Mouse (Mus musculus) limb, embryonic 14.5 days (tissue): ENCODE results near the gene Steap3. TPM values are rescaled to one million over a fixed set of nuclear protein-coding genes. Genes with fewer than 3 reads are reported as not detected.

Experiments
- ATAC-seq: fragments of 200-750 bp; cut with Nextera tagmentation; 2 replicates; pipeline ENCODE4 v1.8.0; 2017; ENCODE audit warnings: low read depth, moderate number of reproducible peaks, moderate TSS enrichment; ENCODE audit not compliant: low FRiP score
- DNase-seq: peaks from one replicate; pipeline ENCODE4 v3.0.0-alpha.2; 2015; ENCODE audit warnings: low spot score
- H3K27ac ChIP-seq: fragments of 300-500 bp; sonication (generic); replicated peaks from 2 replicates; pipeline ENCODE4 v1.5.1; 2014; ENCODE audit warnings: low read depth, mild to moderate bottlenecking, low read length, moderate library complexity, mixed read lengths
- H3K27me3 ChIP-seq: fragments of 300-500 bp; sonication (generic); 2 replicates; pipeline ENCODE4 v1.6.1; 2014; ENCODE audit warnings: low read length, mixed read lengths; ENCODE audit not compliant: control insufficient read depth, insufficient read depth
- H3K36me3 ChIP-seq: fragments of 300-500 bp; sonication (generic); 2 replicates; pipeline ENCODE4 v1.6.1; 2014; ENCODE audit warnings: mild to moderate bottlenecking, low read length, moderate library complexity, mixed read lengths; ENCODE audit not compliant: control insufficient read depth, insufficient read depth
- H3K4me1 ChIP-seq: fragments of 300-500 bp; sonication (generic); 2 replicates; pipeline ENCODE4 v1.6.1; 2014; ENCODE audit warnings: antibody characterized with exemption, low read length, mixed read lengths; ENCODE audit not compliant: control insufficient read depth, insufficient read depth
- H3K4me2 ChIP-seq: fragments of 300-500 bp; sonication (generic); replicated peaks from 2 replicates; pipeline ENCODE4 v1.6.1; 2014; ENCODE audit warnings: low read depth, mild to moderate bottlenecking, low read length, moderate library complexity; ENCODE audit not compliant: severe bottlenecking
- H3K4me3 ChIP-seq: fragments of 300-500 bp; sonication (generic); replicated peaks from 2 replicates; pipeline ENCODE4 v1.5.1; 2014; ENCODE audit warnings: low read length
- H3K9ac ChIP-seq: fragments of 300-500 bp; sonication (generic); 2 replicates; pipeline ENCODE4 v1.6.1; 2014; ENCODE audit warnings: mild to moderate bottlenecking, low read depth, low read length, moderate library complexity; ENCODE audit not compliant: severe bottlenecking
- H3K9me3 ChIP-seq: fragments of 300-500 bp; sonication (generic); 2 replicates; pipeline ENCODE4 v1.6.1; 2016; ENCODE audit warnings: low read length; ENCODE audit not compliant: control insufficient read depth
- POLR2A ChIP-seq: fragments of 200-500 bp; IDR thresholded peaks from 2 replicates; pipeline ENCODE4 v1.8.0; 2012; ENCODE audit warnings: inconsistent platforms, mild to moderate bottlenecking, moderate library complexity, borderline replicate concordance; ENCODE audit not compliant: insufficient read depth, insufficient read length; ENCODE audit errors: extremely low read depth
- WGBS: fragments of 180-500 bp; shearing (Covaris S2); extraction: QIAGEN DNeasy Blood & Tissue Kit; methylation state at CpG from one replicate; pipeline ENCODE4 v1.1.7; 2014; 5-methylcytosine and 5-hydroxymethylcytosine counted together
- polyA plus RNA-seq, 2 experiments: library from polyadenylated mRNA; depleted of rRNA in 1 of 2; stranded (reverse) in 1 of 2; unstranded in 1 of 2; fragments of >200 nt; fragmentation: Nextera tagmentation in 1 of 2; extraction: Ambion mirVana in 1 of 2; gene quantifications; 2 replicates each; pipeline versions ENCODE4 v1.2.1 to v1.2.3; 2012 to 2014

Gene Steap3
- polyA plus RNA-seq, 2 experiments = 8.1 to 9.1 TPM

- H3K27ac ChIP-seq = no peak overlapping the region
- no peak overlapping the region for H3K9ac ChIP-seq
- peak; percentile 68 for ATAC-seq
These were observed 26.8 kb downstream of the Steap3 start for GRCm38 (mm10) chr1:120245661-120246131.

GRCm38 (mm10) chr1:120244646-120245045 is 27.9 kb downstream of the Steap3 start:
- no peak overlapping the region for H3K4me3 ChIP-seq
- H3K9ac ChIP-seq = no peak overlapping the region
- H3K4me1 ChIP-seq = no peaks in the 10 kb centered on the region
- ATAC-seq (no peak), DNase-seq (peak; percentile 22)
- no peak overlapping the region for H3K4me2 ChIP-seq
- H3K9me3 ChIP-seq = no peaks in the 10 kb centered on the region
- H3K27me3 ChIP-seq = no peaks in the 10 kb centered on the region
- 89% methylated on average over 11 of the region's 11 CpGs for WGBS
- no peak for TF ChIP-seq POLR2A
- no peak overlapping the region for H3K27ac ChIP-seq
- H3K36me3 ChIP-seq = no peaks in the 10 kb centered on the region

More at GRCm38 (mm10) chr1:120245661-120246131, 26.8 kb downstream of the Steap3 start:
- H3K27me3 ChIP-seq = no peaks in the 10 kb centered on the region
- DNase-seq = peak; percentile 15
- H3K4me2 ChIP-seq = no peak overlapping the region
- TF ChIP-seq POLR2A = no peak
- H3K9me3 ChIP-seq = no peaks in the 10 kb centered on the region
- WGBS = 45% methylated on average over 4 of the region's 4 CpGs
- H3K4me1 ChIP-seq = no peaks in the 10 kb centered on the region
- H3K4me3 ChIP-seq = no peak overlapping the region
- H3K36me3 ChIP-seq = no peaks in the 10 kb centered on the region

GRCm38 (mm10) chr1:120243987-120244386 is 28.5 kb downstream of the Steap3 start:
- TF ChIP-seq POLR2A = no peak
- DNase-seq (no peak), ATAC-seq (no peak)
- Histone ChIP-seq H3K4me2 (no peak overlapping the region), H3K27me3 (no peaks in the 10 kb centered on the region), H3K9me3 (no peaks in the 10 kb centered on the region), H3K9ac (no peak overlapping the region), H3K4me3 (no peak overlapping the region), H3K36me3 (no peaks in the 10 kb centered on the region), H3K27ac (no peak overlapping the region), H3K4me1 (no peaks in the 10 kb centered on the region)
- WGBS = 72% methylated on average over 11 of the region's 11 CpGs

GRCm38 (mm10) chr1:120237068-120237467 is 35.4 kb downstream of the Steap3 start:
- Histone ChIP-seq H3K4me2 (no peak overlapping the region), H3K27ac (no peak overlapping the region), H3K9ac (no peak overlapping the region), H3K9me3 (no peaks in the 10 kb centered on the region), H3K27me3 (no peaks in the 10 kb centered on the region), H3K36me3 (no peaks in the 10 kb centered on the region), H3K4me3 (no peak overlapping the region), H3K4me1 (peaks cover 4% of the 10 kb centered on the region; the same call in 1 of the 2 replicates)
- DNase-seq (no peak), ATAC-seq (no peak)
- WGBS = 94% methylated on average over 1 of the region's 1 CpGs
- TF ChIP-seq POLR2A = no peak

- DNase-seq (no peak), ATAC-seq (no peak)
- Histone ChIP-seq H3K4me2 (no peak overlapping the region), H3K4me3 (no peak overlapping the region), H3K27ac (no peak overlapping the region), H3K36me3 (no peaks in the 10 kb centered on the region), H3K27me3 (no peaks in the 10 kb centered on the region), H3K4me1 (peaks cover 4% of the 10 kb centered on the region; the same call in 1 of the 2 replicates), H3K9ac (no peak overlapping the region), H3K9me3 (no peaks in the 10 kb centered on the region)
- no peak for TF ChIP-seq POLR2A
- WGBS = 83% methylated on average over 14 of the region's 14 CpGs
These were observed 36.1 kb downstream of the Steap3 start for GRCm38 (mm10) chr1:120236424-120236823.
